Mouse (Mus musculus): ENCODE data around the gene Msmo1. TPM values are rescaled to one million over a fixed set of nuclear protein-coding genes. Genes with fewer than 3 reads are reported as not detected.

Gene Msmo1
- polyA plus RNA-seq, 1 experiment from 2014 or later = 143 TPM

- Histone ChIP-seq H3K4me3 (replicated peaks; ENCODE audit: low read length) (no peak overlapping the region), H3K27ac (ENCODE audit: low read length) (no peak overlapping the region), H3K27me3 (ENCODE audit: control insufficient read depth, insufficient read depth, low read length) (no peaks in the 10 kb centered on the region), H3K4me1 (ENCODE audit: control insufficient read depth, insufficient read depth, low read length) (peaks cover 3% of the 10 kb centered on the region; the same call in 1 of the 2 replicates), H3K9ac (ENCODE audit: low read length) (no peak overlapping the region), H3K9me3 (replicated peaks; ENCODE audit: control insufficient read depth, low read length) (no peaks in the 10 kb centered on the region), H3K36me3 (ENCODE audit: control insufficient read depth, insufficient read depth, low read length) (peaks cover 9% of the 10 kb centered on the region), H3K4me2 (ENCODE audit: low read depth, low read length) (no peak overlapping the region)
- no peak for ATAC-seq (ENCODE audit: insufficient read depth, low FRiP score)
- WGBS = 82% methylated on average over 7 of the region's 7 CpGs
These were observed 5.4 kb downstream of the Msmo1 start for GRCm38 (mm10) chr8:64728156-64728555.

GRCm38 (mm10) chr8:64726190-64726695 lies 7.3 kb downstream of the Msmo1 start:
- 64% methylated on average over 4 of the region's 4 CpGs for WGBS
- ATAC-seq (ENCODE audit: insufficient read depth, low FRiP score) = peak; percentile 83
- H3K4me3 ChIP-seq (replicated peaks; ENCODE audit: low read length) = no peak overlapping the region
- no peak overlapping the region for H3K9ac ChIP-seq (ENCODE audit: low read length)
- no peaks in the 10 kb centered on the region for H3K27me3 ChIP-seq (ENCODE audit: control insufficient read depth, insufficient read depth, low read length)
- peaks cover 3% of the 10 kb centered on the region; the same call in 1 of the 2 replicates for H3K4me1 ChIP-seq (ENCODE audit: control insufficient read depth, insufficient read depth, low read length)
- H3K9me3 ChIP-seq (replicated peaks; ENCODE audit: control insufficient read depth, low read length) = no peaks in the 10 kb centered on the region
- peak overlapping the region; percentile 72 for H3K27ac ChIP-seq (ENCODE audit: low read length)
- H3K36me3 ChIP-seq (ENCODE audit: control insufficient read depth, insufficient read depth, low read length) = peaks cover 11% of the 10 kb centered on the region
- H3K4me2 ChIP-seq (ENCODE audit: low read depth, low read length) = no peak overlapping the region

DNA sequence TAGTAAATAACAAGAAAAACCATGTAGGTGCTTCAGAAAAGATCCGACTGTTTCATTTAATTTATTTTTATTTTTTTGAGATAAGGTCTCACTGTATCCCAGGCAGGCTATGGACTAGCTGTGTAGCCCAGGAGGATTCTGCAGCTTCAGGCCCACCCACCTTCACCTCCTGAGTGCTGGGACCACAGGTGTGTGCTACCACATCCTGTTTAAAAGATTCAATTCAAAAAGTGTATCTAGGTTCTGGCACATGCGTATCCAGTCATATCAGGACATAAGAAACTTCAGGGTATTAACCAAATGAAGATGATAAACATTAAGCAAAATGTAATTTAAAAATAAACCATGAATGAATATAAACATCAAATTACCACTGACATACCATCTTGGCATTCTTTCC lies 10.4 kb downstream of the Msmo1 start:
- H3K4me2 ChIP-seq (ENCODE audit: low read depth, low read length) = no peak overlapping the region
- H3K36me3 ChIP-seq (ENCODE audit: control insufficient read depth, insufficient read depth, low read length) = peaks cover 19% of the 10 kb centered on the region
- 93% methylated on average over 2 of the region's 2 CpGs for WGBS
- no peak overlapping the region for H3K4me3 ChIP-seq (replicated peaks; ENCODE audit: low read length)
- no peak overlapping the region for H3K9ac ChIP-seq (ENCODE audit: low read length)
- no peak overlapping the region for H3K27ac ChIP-seq (ENCODE audit: low read length)
- no peaks in the 10 kb centered on the region; the same call in 1 of the 2 replicates for H3K4me1 ChIP-seq (ENCODE audit: control insufficient read depth, insufficient read depth, low read length)
- ATAC-seq (ENCODE audit: insufficient read depth, low FRiP score) = no peak
- H3K27me3 ChIP-seq (ENCODE audit: control insufficient read depth, insufficient read depth, low read length) = no peaks in the 10 kb centered on the region
- no peaks in the 10 kb centered on the region for H3K9me3 ChIP-seq (replicated peaks; ENCODE audit: control insufficient read depth, low read length)

DNA sequence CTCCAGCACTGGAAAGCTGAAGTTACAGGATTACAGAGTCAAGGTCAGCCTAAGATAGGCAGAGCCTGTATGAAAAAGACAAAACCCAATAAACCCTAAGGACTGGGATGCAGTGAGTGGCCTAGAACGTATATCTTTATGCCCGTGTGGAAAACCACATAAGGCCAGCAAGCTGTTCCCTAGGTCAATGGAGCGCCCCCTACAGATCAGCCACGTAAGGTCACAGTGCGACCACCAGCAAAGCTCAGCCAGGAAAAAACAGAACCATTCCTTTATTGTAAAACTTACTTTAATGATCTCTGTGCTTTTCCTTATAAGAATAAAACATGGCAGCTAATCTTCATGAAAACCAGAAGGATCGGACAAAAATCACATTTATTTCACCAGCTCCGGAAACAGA lies 15.7 kb downstream of the Msmo1 start:
- peaks cover 25% of the 10 kb centered on the region for H3K36me3 ChIP-seq (ENCODE audit: control insufficient read depth, insufficient read depth, low read length)

GRCm38 (mm10) chr8:64712499-64712898 lies 21.1 kb downstream of the Msmo1 start:
- H3K36me3 ChIP-seq (ENCODE audit: control insufficient read depth, insufficient read depth, low read length) = peaks cover 7% of the 10 kb centered on the region; the same call in 1 of the 2 replicates
- no peak for ATAC-seq (ENCODE audit: insufficient read depth, low FRiP score)
- no peaks in the 10 kb centered on the region for H3K4me1 ChIP-seq (ENCODE audit: control insufficient read depth, insufficient read depth, low read length)
- no peak overlapping the region for H3K4me3 ChIP-seq (replicated peaks; ENCODE audit: low read length)
- no peak overlapping the region for H3K4me2 ChIP-seq (ENCODE audit: low read depth, low read length)
- H3K9ac ChIP-seq (ENCODE audit: low read length) = no peak overlapping the region
- H3K9me3 ChIP-seq (replicated peaks; ENCODE audit: control insufficient read depth, low read length) = no peaks in the 10 kb centered on the region
- no peaks in the 10 kb centered on the region for H3K27me3 ChIP-seq (ENCODE audit: control insufficient read depth, insufficient read depth, low read length)
- no peak overlapping the region for H3K27ac ChIP-seq (ENCODE audit: low read length)
- WGBS = 90% methylated on average over 7 of the region's 7 CpGs

More for the DNA sequence above, 15.7 kb downstream of the Msmo1 start:
- H3K27me3 ChIP-seq (ENCODE audit: control insufficient read depth, insufficient read depth, low read length) = no peaks in the 10 kb centered on the region
- no peaks in the 10 kb centered on the region for H3K9me3 ChIP-seq (replicated peaks; ENCODE audit: control insufficient read depth, low read length)
- 83% methylated on average over 7 of the region's 7 CpGs for WGBS
- no peak for ATAC-seq (ENCODE audit: insufficient read depth, low FRiP score)
- no peak overlapping the region for H3K27ac ChIP-seq (ENCODE audit: low read length)
- H3K4me1 ChIP-seq (ENCODE audit: control insufficient read depth, insufficient read depth, low read length) = no peaks in the 10 kb centered on the region
- H3K9ac ChIP-seq (ENCODE audit: low read length) = no peak overlapping the region
- H3K4me3 ChIP-seq (replicated peaks; ENCODE audit: low read length) = no peak overlapping the region
- no peak overlapping the region for H3K4me2 ChIP-seq (ENCODE audit: low read depth, low read length)

DNA sequence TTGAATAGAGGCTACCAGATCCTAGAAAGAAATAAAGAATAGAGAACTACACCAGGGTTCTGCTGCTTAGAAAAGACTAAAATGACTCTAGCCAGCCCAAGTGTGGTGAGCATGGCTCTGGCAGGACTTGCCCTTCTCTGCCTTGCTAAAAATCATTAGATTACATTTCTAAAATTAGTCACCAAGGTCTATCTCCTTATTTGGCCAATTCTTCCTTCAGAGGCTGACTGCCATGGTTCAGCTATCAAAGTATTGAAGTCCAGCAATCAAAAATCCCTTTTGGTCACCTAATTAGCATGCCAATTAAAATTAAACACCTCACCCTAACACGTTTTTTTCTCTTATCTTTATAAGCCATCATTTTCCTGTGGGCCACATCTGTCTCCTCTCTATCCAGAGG lies 22.0 kb downstream of the Msmo1 start:
- WGBS = 32% methylated on average over 1 of the region's 1 CpGs
- no peak overlapping the region for H3K4me2 ChIP-seq (ENCODE audit: low read depth, low read length)
- ATAC-seq (ENCODE audit: insufficient read depth, low FRiP score) = no peak
- no peak overlapping the region for H3K27ac ChIP-seq (ENCODE audit: low read length)
- no peaks in the 10 kb centered on the region for H3K9me3 ChIP-seq (replicated peaks; ENCODE audit: control insufficient read depth, low read length)
- H3K36me3 ChIP-seq (ENCODE audit: control insufficient read depth, insufficient read depth, low read length) = no peaks in the 10 kb centered on the region
- H3K4me3 ChIP-seq (replicated peaks; ENCODE audit: low read length) = no peak overlapping the region
- no peaks in the 10 kb centered on the region for H3K27me3 ChIP-seq (ENCODE audit: control insufficient read depth, insufficient read depth, low read length)
- H3K4me1 ChIP-seq (ENCODE audit: control insufficient read depth, insufficient read depth, low read length) = no peaks in the 10 kb centered on the region
- no peak overlapping the region for H3K9ac ChIP-seq (ENCODE audit: low read length)

- no peaks in the 10 kb centered on the region for H3K36me3 ChIP-seq (ENCODE audit: control insufficient read depth, insufficient read depth, low read length)
- H3K27ac ChIP-seq (ENCODE audit: low read length) = no peak overlapping the region
- no peaks in the 10 kb centered on the region for H3K4me1 ChIP-seq (ENCODE audit: control insufficient read depth, insufficient read depth, low read length)
- H3K9ac ChIP-seq (ENCODE audit: low read length) = no peak overlapping the region
- H3K4me3 ChIP-seq (replicated peaks; ENCODE audit: low read length) = no peak overlapping the region
- no peaks in the 10 kb centered on the region for H3K27me3 ChIP-seq (ENCODE audit: control insufficient read depth, insufficient read depth, low read length)
- ATAC-seq (ENCODE audit: insufficient read depth, low FRiP score) = no peak
- no peak overlapping the region for H3K4me2 ChIP-seq (ENCODE audit: low read depth, low read length)
- no peaks in the 10 kb centered on the region for H3K9me3 ChIP-seq (replicated peaks; ENCODE audit: control insufficient read depth, low read length)
These were observed 26.1 kb downstream of the Msmo1 start for GRCm38 (mm10) chr8:64707481-64707880.

GRCm38 (mm10) chr8:64703191-64703590 lies 30.4 kb downstream of the Msmo1 start:
- no peak for ATAC-seq (ENCODE audit: insufficient read depth, low FRiP score)
- Histone ChIP-seq H3K27ac (ENCODE audit: low read length) (no peak overlapping the region), H3K9me3 (replicated peaks; ENCODE audit: control insufficient read depth, low read length) (no peaks in the 10 kb centered on the region), H3K4me1 (ENCODE audit: control insufficient read depth, insufficient read depth, low read length) (no peaks in the 10 kb centered on the region), H3K36me3 (ENCODE audit: control insufficient read depth, insufficient read depth, low read length) (no peaks in the 10 kb centered on the region), H3K27me3 (ENCODE audit: control insufficient read depth, insufficient read depth, low read length) (no peaks in the 10 kb centered on the region), H3K4me3 (replicated peaks; ENCODE audit: low read length) (no peak overlapping the region), H3K4me2 (ENCODE audit: low read depth, low read length) (no peak overlapping the region), H3K9ac (ENCODE audit: low read length) (no peak overlapping the region)
- 88% methylated on average over 1 of the region's 1 CpGs for WGBS

DNA sequence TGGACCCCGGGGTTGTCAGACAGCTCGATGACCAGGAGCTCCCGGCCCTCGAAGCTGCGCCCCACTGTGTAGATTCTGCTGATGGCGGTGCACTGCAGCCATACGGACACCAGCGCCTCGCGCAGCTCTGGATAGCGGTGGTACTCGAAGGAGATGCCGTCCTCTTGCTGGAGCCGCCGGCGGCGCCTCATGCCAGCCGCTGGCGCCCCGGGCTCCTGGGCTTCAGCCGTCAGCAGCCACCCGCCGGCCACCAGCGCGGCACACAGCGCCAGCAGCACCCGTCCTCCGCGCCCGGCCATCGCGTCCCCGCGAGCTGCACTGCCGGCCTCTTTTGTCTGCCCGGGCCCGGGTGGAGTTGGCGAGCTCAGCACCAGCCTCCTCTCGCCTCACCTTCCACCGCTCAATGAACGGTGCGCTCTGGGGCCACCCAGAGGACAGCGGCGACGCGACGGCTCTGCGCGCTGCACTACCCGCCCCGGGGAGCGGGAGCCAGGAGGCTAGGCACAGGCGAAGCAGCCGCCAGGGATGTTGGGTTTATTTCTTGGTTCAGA lies 40.9 kb downstream of the Msmo1 start, which contains the start of gene Cpe:
Gene Cpe (minus strand): TSS at position 404 of the 551 bp plus-strand sequence.
- Histone ChIP-seq H3K9me3 (replicated peaks; ENCODE audit: control insufficient read depth, low read length) (no peaks in the 10 kb centered on the region), H3K27me3 (ENCODE audit: control insufficient read depth, insufficient read depth, low read length) (no peaks in the 10 kb centered on the region), H3K4me1 (ENCODE audit: control insufficient read depth, insufficient read depth, low read length) (0 out of 2 replicates have a peak, but pooled peaks cover 3% of the 10 kb centered on the region), H3K4me3 (replicated peaks; ENCODE audit: low read length) (peak within 1 kb of the TSS; percentile 61), H3K36me3 (ENCODE audit: control insufficient read depth, insufficient read depth, low read length) (no peaks in the 10 kb centered on the region), H3K9ac (ENCODE audit: low read length) (peak within 1 kb of the TSS; percentile 76), H3K4me2 (ENCODE audit: low read depth, low read length) (peak within 1 kb of the TSS; percentile 88), H3K27ac (ENCODE audit: low read length) (peak within 1 kb of the TSS; percentile 61; the same call in 1 of the 2 replicates)
- WGBS = under 1% methylated on average over 54 of the region's 54 CpGs
- peak; percentile 96 for ATAC-seq (ENCODE audit: insufficient read depth, low FRiP score)
